Mouse (Mus musculus): ENCODE measurements around the gene Urb1.

GRCm38 (mm10) chr16:90798848-90799247 is 11.4 kb downstream of the Urb1 start:
- TF ChIP-seq CTCF (conservative IDR thresholded peaks at IDR 0.05; ENCODE audit: insufficient read depth, insufficient read length, low read depth, low read length) (no peak), POLR2A (IDR thresholded peaks at IDR 0.05; ENCODE audit: low read depth, low read length) (no peak)

All from kidney, adult 2 months (tissue).